Mouse (Mus musculus) neural tube, embryonic 15.5 days (tissue): ENCODE results near the gene Psmc3. TPM values are rescaled to one million over a fixed set of nuclear protein-coding genes. Genes with fewer than 3 reads are reported as not detected.
"Not testable (repeated sequence)": the region's sequence is repeated elsewhere in the genome, so short reads cannot be mapped to it uniquely, and the experiment has no call there.

Experiments
- ATAC-seq: fragments of 200-750 bp; cut with Nextera tagmentation; 2 replicates; pipeline ENCODE4 v1.8.0; 2017; ENCODE audit warnings: mild to moderate bottlenecking, moderate TSS enrichment, moderate library complexity; ENCODE audit not compliant: low FRiP score
- H3K27ac ChIP-seq: fragments of 300-500 bp; sonication (generic); replicated peaks from 2 replicates; pipeline ENCODE4 v1.5.1; 2015; ENCODE audit warnings: mild to moderate bottlenecking, inconsistent platforms
- H3K27me3 ChIP-seq: fragments of 300-500 bp; sonication (generic); replicated peaks from 2 replicates; pipeline ENCODE4 v1.6.1; 2015; ENCODE audit warnings: inconsistent platforms
- H3K36me3 ChIP-seq: fragments of 300-500 bp; sonication (generic); 2 replicates; pipeline ENCODE4 v1.6.1; 2015; ENCODE audit warnings: inconsistent platforms
- H3K4me1 ChIP-seq: fragments of 300-500 bp; sonication (generic); 2 replicates; pipeline ENCODE4 v1.6.1; 2015; ENCODE audit warnings: inconsistent platforms
- H3K4me2 ChIP-seq: fragments of 300-500 bp; sonication (generic); 2 replicates; pipeline ENCODE4 v1.6.1; 2015; ENCODE audit warnings: inconsistent platforms, mild to moderate bottlenecking, moderate library complexity
- H3K4me3 ChIP-seq: fragments of 300-500 bp; sonication (generic); replicated peaks from 2 replicates; pipeline ENCODE4 v1.5.1; 2015; ENCODE audit warnings: mild to moderate bottlenecking, inconsistent platforms
- H3K9ac ChIP-seq: fragments of 300-500 bp; sonication (generic); replicated peaks from 2 replicates; pipeline ENCODE4 v1.6.1; 2015; ENCODE audit warnings: mild to moderate bottlenecking, inconsistent platforms
- H3K9me3 ChIP-seq: fragments of 300-500 bp; sonication (generic); replicated peaks from 2 replicates; pipeline ENCODE4 v1.6.1; 2016; ENCODE audit warnings: inconsistent platforms
- WGBS: fragments of 180-500 bp; shearing (Covaris S2); methylation state at CpG from one replicate; pipeline ENCODE4 v1.1.7; 2015; ENCODE audit warnings: mixed read lengths; 5-methylcytosine and 5-hydroxymethylcytosine counted together
- polyA plus RNA-seq: library from polyadenylated mRNA; unstranded; fragments of >200 nt; fragmentation: Nextera tagmentation; extraction: Ambion mirVana; gene quantifications from 2 replicates; pipeline ENCODE4 v1.2.1, GENCODE M21; 2015

Gene Psmc3
- polyA plus RNA-seq, 1 experiment from 2014 or later = 234 TPM

DNA sequence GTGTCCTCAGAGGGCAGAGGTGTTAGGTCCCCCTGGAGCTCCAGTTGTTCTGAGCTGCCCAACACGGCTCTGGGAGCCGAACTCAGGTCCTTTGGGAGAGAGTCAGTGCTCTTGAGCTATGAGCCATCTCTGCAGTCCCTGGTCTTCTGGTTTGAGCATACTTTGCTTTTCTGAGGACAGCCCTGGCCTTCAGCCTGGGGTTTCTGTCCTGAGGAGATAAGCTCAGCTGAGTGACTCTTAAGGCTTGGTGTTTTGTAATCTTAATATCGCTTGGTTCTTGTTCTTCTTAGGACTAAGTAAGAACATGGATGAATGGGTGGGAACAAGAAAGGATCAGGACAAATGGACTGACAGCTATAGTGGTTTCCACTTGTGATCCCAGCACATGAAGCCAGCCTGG is 54.3 kb downstream of the Psmc3 start:
- no peak overlapping the region for H3K9ac ChIP-seq
- ATAC-seq = no peak
- H3K4me3 ChIP-seq = no peak overlapping the region
- no peaks in the 10 kb centered on the region for H3K36me3 ChIP-seq
- H3K27ac ChIP-seq = no peak overlapping the region
- H3K27me3 ChIP-seq = no peaks in the 10 kb centered on the region
- no peaks in the 10 kb centered on the region for H3K9me3 ChIP-seq
- H3K4me2 ChIP-seq = no peak overlapping the region
- no peaks in the 10 kb centered on the region for H3K4me1 ChIP-seq
- WGBS = 90% methylated on average over 3 of the region's 3 CpGs

DNA sequence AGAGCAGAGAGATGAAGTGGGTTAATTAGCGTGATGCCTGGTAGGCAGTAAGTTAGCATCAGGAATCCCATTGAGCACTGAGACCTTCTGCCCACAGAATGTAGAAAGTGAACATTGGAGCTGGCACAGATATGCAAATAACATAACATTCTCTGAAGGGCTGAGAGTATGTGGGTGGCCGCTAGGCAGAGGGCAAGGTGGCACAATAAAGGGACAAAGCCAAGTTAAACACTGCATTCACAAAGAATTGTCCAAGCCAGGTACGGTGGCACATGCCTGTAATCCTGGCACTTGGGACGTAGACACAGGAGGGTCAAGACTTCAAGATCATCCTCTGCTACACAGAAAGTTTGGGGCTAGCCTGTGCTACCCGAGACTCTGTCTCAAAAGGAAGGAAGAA is 55.4 kb downstream of the Psmc3 start:
- H3K36me3 ChIP-seq = no peaks in the 10 kb centered on the region
- WGBS = 86% methylated on average over 5 of the region's 5 CpGs
- no peaks in the 10 kb centered on the region for H3K9me3 ChIP-seq
- no peak for ATAC-seq
- H3K4me1 ChIP-seq = no peaks in the 10 kb centered on the region
- no peaks in the 10 kb centered on the region for H3K27me3 ChIP-seq
- H3K9ac ChIP-seq = no peak overlapping the region
- no peak overlapping the region for H3K27ac ChIP-seq
- no peak overlapping the region for H3K4me2 ChIP-seq
- no peak overlapping the region for H3K4me3 ChIP-seq

DNA sequence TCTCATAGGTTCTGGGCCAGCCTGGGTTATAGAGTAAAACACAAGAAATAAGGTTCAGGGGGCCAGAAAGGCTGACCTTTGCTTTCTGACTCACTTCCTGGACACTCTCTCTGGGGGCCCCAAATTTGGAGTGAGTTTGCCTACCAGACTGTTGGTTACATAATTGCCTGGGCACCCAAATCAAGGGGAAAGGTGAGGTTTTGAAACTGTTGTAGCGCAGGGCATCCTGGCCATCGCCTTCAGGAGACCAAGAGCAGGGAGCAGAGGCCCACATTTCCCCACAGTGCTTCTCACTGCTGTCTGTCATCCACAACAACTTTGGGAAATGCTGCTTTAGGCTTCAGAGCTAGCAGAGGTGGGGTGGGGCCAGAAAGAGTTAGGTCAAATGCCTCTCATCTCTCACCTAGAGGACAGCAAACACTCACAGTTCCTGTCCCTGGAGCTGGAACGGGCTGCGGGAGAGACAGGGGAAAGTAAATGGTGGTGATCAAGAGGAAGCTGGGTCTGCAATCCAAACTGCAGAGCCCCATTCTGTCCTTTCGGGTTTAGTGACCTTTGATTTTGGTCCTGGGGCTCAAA is 56.1 kb downstream of the Psmc3 start:
- no peaks in the 10 kb centered on the region for H3K9me3 ChIP-seq
- H3K27ac ChIP-seq = no peak overlapping the region
- ATAC-seq = no peak
- 90% methylated on average over 5 of the region's 5 CpGs for WGBS
- H3K9ac ChIP-seq = no peak overlapping the region
- peaks cover 1% of the 10 kb centered on the region; the same call in 1 of the 2 replicates for H3K4me1 ChIP-seq
- H3K27me3 ChIP-seq = peaks cover under 1% of the 10 kb centered on the region; the same call in 1 of the 2 replicates
- no peaks in the 10 kb centered on the region for H3K36me3 ChIP-seq
- no peak overlapping the region for H3K4me3 ChIP-seq
- no peak overlapping the region for H3K4me2 ChIP-seq

DNA sequence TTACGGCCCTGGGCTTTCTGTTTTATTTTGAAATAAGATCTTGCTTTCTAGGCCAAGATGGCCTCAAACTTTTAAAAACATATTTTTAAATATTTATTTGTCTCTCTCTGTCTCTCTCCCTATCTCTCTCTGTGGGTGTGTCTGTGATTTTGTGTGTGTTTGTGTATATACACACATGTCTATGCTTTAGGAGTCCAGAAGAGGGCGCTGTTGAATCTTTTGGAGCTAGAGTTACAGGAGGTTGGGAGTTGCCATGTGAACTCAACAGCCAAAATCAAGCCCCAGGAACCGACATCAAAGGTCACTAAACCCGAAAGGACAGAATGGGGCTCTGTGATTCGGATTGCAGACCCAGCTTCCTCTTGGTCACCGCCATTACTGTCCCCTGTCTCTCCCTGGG is 56.6 kb downstream of the Psmc3 start:
- 84% methylated on average over 6 of the region's 6 CpGs for WGBS
- no peak overlapping the region for H3K9ac ChIP-seq
- H3K4me1 ChIP-seq = peaks cover 3% of the 10 kb centered on the region; the same call in 1 of the 2 replicates
- no peaks in the 10 kb centered on the region for H3K9me3 ChIP-seq
- peaks cover 5% of the 10 kb centered on the region for H3K27me3 ChIP-seq
- ATAC-seq = no peak
- no peak overlapping the region for H3K27ac ChIP-seq
- H3K4me3 ChIP-seq = no peak overlapping the region
- no peak overlapping the region for H3K4me2 ChIP-seq
- no peaks in the 10 kb centered on the region for H3K36me3 ChIP-seq

DNA sequence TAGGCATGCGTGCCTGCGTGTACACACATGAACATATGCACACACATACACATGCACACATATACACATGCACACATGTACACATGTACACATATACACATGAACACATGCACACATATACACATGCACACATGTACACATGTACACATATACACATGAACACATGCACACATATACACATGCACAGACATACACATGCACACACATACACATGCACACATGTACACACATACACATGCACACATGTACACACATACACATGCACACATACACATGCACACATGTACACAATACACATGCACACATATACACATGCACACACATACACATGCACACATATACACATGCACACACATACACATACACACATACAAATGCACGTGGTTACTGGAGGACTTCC is 58.0 kb downstream of the Psmc3 start:
- not testable (repeated sequence) for H3K9me3 ChIP-seq, H3K27ac ChIP-seq, H3K4me1 ChIP-seq, H3K4me2 ChIP-seq, H3K36me3 ChIP-seq, ATAC-seq, H3K9ac ChIP-seq, H3K4me3 ChIP-seq, H3K27me3 ChIP-seq
- WGBS = 94% methylated on average over 3 of the region's 3 CpGs

DNA sequence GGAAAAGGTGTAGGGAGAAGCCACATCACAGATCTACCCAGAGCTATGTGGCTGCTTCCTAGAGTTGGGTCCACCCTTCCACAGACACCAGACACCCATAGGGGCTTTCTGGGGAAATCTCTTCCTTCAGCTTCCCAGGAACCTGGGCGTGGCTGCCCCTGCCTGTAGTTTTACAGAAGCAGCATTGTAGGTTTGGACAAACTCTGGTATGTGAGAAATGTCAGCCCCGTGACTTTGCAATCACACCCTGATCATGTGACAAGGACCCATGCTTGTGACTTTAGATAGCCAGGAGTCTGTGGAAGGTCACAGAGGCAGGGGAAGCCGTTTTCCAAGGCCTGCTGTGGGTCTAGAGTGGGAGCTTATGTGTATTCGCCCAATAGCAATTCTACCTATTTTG is 58.7 kb downstream of the Psmc3 start:
- Histone ChIP-seq H3K9me3 (no peaks in the 10 kb centered on the region), H3K9ac (no peak overlapping the region), H3K27ac (no peak overlapping the region), H3K27me3 (peaks cover 8% of the 10 kb centered on the region), H3K36me3 (no peaks in the 10 kb centered on the region), H3K4me3 (no peak overlapping the region), H3K4me1 (peaks cover 3% of the 10 kb centered on the region; the same call in 1 of the 2 replicates), H3K4me2 (no peak overlapping the region)
- WGBS = 69% methylated on average over 4 of the region's 4 CpGs
- ATAC-seq = no peak

DNA sequence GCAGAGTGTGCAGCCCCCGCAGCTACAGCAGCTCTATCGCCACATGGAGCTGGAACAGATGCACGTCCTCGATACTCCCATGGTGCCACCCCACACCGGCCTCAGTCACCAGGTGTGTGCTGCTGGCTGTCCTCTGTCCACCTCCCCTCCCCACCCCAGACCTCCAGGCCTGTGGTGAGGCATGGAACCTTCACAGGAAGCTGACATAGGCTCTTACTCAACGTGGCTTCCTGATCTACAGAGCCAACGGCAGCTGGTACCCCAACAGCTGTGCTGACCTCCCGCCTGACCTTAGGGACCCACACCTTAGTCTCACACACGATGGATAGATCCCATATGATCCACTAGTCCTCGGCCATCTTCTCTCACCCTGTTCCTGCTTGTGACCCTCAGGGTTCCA is 59.5 kb downstream of the Psmc3 start:
- H3K9ac ChIP-seq = no peak overlapping the region
- 75% methylated on average over 10 of the region's 10 CpGs for WGBS
- no peak overlapping the region for H3K4me3 ChIP-seq
- no peak for ATAC-seq
- no peak overlapping the region for H3K4me2 ChIP-seq
- peaks cover 3% of the 10 kb centered on the region; the same call in 1 of the 2 replicates for H3K4me1 ChIP-seq
- no peaks in the 10 kb centered on the region for H3K36me3 ChIP-seq
- H3K9me3 ChIP-seq = no peaks in the 10 kb centered on the region
- no peak overlapping the region for H3K27ac ChIP-seq
- H3K27me3 ChIP-seq = peaks cover 8% of the 10 kb centered on the region

DNA sequence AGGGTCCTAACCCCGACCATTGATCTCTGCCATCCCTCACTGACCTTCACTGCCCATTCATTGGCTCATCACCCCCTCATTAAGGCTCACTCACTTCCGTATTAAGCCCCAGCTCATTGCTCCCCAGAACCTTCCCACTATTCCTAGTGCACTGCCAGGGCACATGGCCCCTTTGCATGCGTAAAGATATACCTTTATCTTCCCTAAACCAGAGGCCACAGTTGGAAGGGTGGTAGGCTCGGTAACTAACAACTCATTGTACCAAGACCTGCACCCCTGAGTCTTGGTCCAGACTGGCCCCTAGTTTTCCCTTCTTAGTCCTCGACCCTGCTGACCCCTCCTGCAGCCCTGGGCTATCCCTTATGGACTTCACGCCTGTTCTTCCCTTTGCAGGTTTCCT is 60.0 kb downstream of the Psmc3 start:
- H3K4me3 ChIP-seq = no peak overlapping the region
- peaks cover 3% of the 10 kb centered on the region; the same call in 1 of the 2 replicates for H3K4me1 ChIP-seq
- H3K4me2 ChIP-seq = no peak overlapping the region
- 72% methylated on average over 6 of the region's 6 CpGs for WGBS
- H3K9ac ChIP-seq = no peak overlapping the region
- H3K36me3 ChIP-seq = no peaks in the 10 kb centered on the region
- H3K27me3 ChIP-seq = peaks cover 8% of the 10 kb centered on the region
- no peak overlapping the region for H3K27ac ChIP-seq
- no peak for ATAC-seq
- H3K9me3 ChIP-seq = no peaks in the 10 kb centered on the region

DNA sequence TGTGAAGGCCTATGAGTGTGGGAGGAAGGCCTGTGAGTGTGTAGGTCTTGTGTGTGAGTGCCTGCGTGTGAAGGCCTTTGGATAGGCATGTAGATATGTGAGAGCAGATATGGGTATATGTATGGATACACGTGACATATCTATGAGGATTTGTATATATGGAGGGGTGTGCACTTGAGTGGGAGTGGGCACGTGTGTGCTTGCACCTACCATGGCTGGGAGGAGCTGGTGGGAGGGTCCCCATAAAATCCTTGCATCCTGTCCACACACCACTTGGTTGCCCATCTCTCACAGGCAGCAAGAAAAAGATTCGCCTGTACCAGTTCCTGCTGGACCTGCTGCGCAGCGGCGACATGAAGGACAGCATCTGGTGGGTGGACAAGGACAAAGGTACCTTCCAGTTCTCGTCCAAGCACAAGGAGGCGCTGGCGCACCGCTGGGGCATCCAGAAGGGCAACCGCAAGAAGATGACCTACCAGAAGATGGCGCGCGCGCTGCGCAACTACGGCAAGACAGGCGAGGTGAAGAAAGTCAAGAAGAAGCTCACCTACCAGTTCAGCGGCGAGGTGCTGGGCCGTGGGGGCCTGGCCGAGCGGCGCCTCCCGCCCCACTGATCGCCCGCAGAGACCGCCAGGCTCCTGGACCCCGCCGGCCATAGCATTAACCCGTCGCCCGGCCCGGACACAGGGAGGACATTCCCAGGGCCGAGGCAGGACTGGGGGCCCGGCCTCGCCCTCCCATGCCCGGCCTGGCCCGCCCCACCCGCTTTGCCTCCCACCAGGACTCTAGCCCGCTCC is 61.2 kb downstream of the Psmc3 start:
- WGBS = 8% methylated on average over 40 of the region's 42 CpGs
- Histone ChIP-seq H3K27me3 (peaks cover 8% of the 10 kb centered on the region), H3K36me3 (no peaks in the 10 kb centered on the region), H3K4me3 (peak overlapping the region; percentile 31), H3K4me2 (peak overlapping the region; percentile 70), H3K4me1 (peaks cover 3% of the 10 kb centered on the region; the same call in 1 of the 2 replicates), H3K9me3 (no peaks in the 10 kb centered on the region), H3K27ac (no peak overlapping the region), H3K9ac (peak overlapping the region; percentile 41; the same call in 1 of the 2 replicates)
- no peak; the same call in 1 of the 2 replicates for ATAC-seq

GRCm38 (mm10) chr2:91115578-91115970 is 61.8 kb downstream of the Psmc3 start:
- 31% methylated on average over 12 of the region's 12 CpGs for WGBS
- peak overlapping the region; percentile 41; the same call in 1 of the 2 replicates for H3K9ac ChIP-seq
- H3K4me1 ChIP-seq = peaks cover 3% of the 10 kb centered on the region; the same call in 1 of the 2 replicates
- peak overlapping the region; percentile 70 for H3K4me2 ChIP-seq
- no peak overlapping the region for H3K27ac ChIP-seq
- H3K36me3 ChIP-seq = no peaks in the 10 kb centered on the region
- ATAC-seq = no peak
- no peaks in the 10 kb centered on the region for H3K9me3 ChIP-seq
- H3K27me3 ChIP-seq = peaks cover 8% of the 10 kb centered on the region
- H3K4me3 ChIP-seq = peak overlapping the region; percentile 31
